Mouse (Mus musculus) left cerebral cortex, adult 11 months (tissue): ENCODE data around the gene Ifnz.
"Not testable (repeated sequence)": the region's sequence is repeated elsewhere in the genome, so short reads cannot be mapped to it uniquely, and the experiment has no call there.

Experiments
- DNase-seq: peaks from one replicate; pipeline ENCODE4 v3.0.0; 2022; ENCODE audit warnings: low spot score

The Ifnz gene

DNA sequence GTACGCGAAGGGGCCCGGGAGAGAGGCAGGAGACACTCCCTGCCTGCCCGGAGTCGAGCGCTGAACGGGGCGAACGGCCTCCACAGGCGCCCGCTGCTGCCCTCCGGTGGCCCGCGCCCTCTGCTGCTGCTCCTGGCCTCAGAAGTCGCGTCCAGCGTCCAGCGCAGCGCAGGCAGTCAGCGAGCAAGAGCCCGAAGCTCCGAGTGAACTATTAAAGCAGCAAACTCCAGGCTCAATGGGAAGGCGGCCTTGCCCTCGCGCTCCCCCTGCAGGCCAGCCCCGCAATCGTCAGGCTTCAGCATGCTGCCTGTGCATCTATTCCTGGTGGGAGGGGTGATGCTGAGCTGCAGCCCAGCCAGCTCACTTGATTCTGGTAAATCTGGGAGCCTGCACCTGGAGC lies 3.5 kb downstream of the Ifnz start, which contains the start of gene Gm13276:
Gm13276 (plus strand) TSS at position 301 of the 400 bp plus-strand sequence.
- not testable (repeated sequence) for DNase-seq

- DNase-seq, result peak; percentile 41
Observed at GRCm38 (mm10) chr4:88788402-88788801, 6.5 kb downstream of the Ifnz start, which contains the start of gene Gm13277. Gene Gm13277, plus strand, starts transcription at chr4:88788632.

DNA sequence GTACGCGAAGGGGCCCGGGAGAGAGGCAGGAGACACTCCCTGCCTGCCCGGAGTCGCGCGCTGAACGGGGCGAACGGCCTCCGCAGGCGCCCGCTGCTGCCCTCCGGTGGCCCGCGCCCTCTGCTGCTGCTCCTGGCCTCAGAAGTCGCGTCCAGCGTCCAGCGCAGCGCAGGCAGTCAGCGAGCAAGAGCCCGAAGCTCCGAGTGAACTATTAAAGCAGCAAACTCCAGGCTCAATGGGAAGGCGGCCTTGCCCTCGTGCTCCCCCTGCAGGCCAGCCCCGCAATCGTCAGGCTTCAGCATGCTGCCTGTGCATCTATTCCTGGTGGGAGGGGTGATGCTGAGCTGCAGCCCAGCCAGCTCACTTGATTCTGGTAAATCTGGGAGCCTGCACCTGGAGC lies 9.3 kb downstream of the Ifnz start, which contains the start of gene Gm13278:
Gm13278 (plus strand) TSS at position 301 of the 400 bp plus-strand sequence.
- DNase-seq, result not testable (repeated sequence)

GRCm38 (mm10) chr4:88793936-88794675 lies 12.2 kb downstream of the Ifnz start, which contains the start of gene Gm13275:
Gene Gm13275, plus strand, starts transcription at chr4:88794487.
- DNase-seq, result peak; percentile 43

DNA sequence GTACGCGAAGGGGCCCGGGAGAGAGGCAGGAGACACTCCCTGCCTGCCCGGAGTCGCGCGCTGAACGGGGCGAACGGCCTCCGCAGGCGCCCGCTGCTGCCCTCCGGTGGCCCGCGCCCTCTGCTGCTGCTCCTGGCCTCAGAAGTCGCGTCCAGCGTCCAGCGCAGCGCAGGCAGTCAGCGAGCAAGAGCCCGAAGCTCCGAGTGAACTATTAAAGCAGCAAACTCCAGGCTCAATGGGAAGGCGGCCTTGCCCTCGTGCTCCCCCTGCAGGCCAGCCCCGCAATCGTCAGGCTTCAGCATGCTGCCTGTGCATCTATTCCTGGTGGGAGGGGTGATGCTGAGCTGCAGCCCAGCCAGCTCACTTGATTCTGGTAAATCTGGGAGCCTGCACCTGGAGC lies 15.2 kb downstream of the Ifnz start, which contains the start of gene Gm13279:
Gm13279 (plus strand) TSS at position 301 of the 400 bp plus-strand sequence.
- not testable (repeated sequence) for DNase-seq

DNA sequence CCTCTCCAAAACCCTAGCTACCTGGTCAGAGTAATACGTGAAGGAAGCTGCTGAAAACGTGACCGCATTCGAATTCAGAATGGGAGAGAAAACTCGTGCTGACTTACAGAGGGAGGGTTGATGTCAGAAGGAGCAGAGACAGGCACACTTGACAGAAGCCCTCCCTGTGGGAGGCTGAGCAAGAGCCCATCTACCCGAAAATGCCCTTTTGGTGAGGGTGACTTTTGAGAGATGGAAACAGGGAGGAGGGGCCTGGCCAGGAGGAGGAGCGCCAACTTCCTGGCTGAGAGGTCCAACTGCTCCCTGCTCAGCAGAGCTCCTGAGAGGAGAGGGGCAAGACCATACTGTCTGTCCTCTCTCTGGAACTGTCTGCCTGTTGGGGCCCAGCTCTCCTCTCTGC lies 17.4 kb downstream of the Ifnz start, which contains the start of gene Gm13285:
Gm13285 (plus strand) TSS at position 301 of the 400 bp plus-strand sequence.
- not testable (repeated sequence) for DNase-seq

DNA sequence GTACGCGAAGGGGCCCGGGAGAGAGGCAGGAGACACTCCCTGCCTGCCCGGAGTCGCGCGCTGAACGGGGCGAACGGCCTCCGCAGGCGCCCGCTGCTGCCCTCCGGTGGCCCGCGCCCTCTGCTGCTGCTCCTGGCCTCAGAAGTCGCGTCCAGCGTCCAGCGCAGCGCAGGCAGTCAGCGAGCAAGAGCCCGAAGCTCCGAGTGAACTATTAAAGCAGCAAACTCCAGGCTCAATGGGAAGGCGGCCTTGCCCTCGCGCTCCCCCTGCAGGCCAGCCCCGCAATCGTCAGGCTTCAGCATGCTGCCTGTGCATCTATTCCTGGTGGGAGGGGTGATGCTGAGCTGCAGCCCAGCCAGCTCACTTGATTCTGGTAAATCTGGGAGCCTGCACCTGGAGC lies 21.0 kb downstream of the Ifnz start, which contains the start of gene Gm13287:
Gm13287 (plus strand) TSS at position 301 of the 400 bp plus-strand sequence.
- not testable (repeated sequence) for DNase-seq

DNA sequence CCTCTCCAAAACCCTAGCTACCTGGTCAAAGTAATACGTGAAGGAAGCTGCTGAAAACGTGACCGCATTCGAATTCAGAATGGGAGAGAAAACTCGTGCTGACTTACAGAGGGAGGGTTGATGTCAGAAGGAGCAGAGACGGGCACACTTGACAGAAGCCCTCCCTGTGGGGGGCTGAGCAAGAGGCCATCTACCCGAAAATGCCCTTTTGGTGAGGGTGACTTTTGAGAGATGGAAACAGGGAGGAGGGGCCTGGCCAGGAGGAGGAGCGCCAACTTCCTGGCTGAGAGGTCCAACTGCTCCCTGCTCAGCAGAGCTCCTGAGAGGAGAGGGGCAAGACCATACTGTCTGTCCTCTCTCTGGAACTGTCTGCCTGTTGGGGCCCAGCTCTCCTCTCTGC lies 23.3 kb downstream of the Ifnz start, which contains the start of gene Gm13288:
Gm13288 (plus strand) TSS at position 301 of the 400 bp plus-strand sequence.
- DNase-seq, result not testable (repeated sequence)

GRCm38 (mm10) chr4:88805761-88806160 lies 23.8 kb downstream of the Ifnz start:
- not testable (repeated sequence) for DNase-seq

DNA sequence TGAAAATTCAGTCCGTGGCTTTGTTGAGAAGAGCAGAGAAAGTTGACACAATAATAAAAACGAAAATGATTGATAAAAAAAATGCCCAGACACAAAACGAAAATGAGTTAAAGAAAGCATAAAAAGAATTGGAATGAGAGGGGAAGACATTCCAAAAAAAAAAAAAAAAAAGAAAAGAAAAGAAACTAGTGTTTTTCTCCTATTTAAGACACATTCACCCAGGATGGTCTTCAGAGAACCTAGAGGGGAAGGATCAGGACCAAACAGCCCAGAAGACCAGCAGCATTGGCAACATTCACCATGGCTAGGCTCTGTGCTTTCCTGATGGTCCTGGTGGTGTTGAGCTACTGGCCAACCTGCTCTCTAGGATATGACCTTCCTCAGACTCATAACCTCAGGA lies 34.0 kb downstream of the Ifnz start, which contains the start of gene Ifna7:
Ifna7 (plus strand) TSS at position 301 of the 400 bp plus-strand sequence.
- no peak for DNase-seq

DNA sequence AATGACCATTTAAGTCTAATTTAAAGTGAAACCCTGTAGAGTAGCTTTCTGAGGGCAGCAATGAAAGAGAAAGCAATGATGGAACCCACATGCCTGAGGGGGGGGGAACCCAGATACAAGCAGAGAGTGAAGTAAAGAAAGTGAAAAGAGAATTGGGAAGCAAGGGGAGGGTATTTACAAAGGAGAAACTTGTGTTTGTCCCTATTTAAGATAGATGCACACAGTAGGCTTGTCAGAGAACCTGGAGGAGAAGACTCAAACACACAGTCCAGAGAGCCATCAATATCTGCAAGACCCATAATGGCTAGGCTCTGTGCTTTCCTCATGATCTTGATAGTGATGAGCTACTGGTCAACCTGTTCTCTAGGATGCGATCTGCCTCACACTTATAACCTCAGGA lies 37.7 kb downstream of the Ifnz start, which contains the start of gene Ifna11:
Ifna11 (plus strand) TSS at position 301 of the 400 bp plus-strand sequence.
- no peak for DNase-seq

DNA sequence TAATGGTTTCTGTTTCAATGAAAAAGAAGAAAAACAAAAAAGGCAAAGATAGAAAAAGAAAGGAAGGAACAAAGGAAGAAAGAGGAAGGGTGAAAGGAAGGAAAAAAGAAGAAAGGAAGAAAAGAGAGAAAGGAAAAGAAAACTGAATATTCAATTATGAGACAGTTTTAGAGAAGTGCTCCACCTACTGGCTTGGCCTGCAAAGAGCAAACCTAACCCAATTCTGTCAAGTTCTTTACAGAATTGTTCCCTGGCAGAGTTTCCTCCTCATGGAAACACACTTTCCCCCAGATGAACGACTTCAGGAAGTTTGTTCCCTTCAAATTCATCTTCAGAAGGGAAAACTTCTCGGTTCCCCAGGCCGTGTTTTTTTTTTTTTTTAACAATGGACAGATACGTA lies 41.1 kb downstream of the Ifnz start:
- no peak for DNase-seq

DNA sequence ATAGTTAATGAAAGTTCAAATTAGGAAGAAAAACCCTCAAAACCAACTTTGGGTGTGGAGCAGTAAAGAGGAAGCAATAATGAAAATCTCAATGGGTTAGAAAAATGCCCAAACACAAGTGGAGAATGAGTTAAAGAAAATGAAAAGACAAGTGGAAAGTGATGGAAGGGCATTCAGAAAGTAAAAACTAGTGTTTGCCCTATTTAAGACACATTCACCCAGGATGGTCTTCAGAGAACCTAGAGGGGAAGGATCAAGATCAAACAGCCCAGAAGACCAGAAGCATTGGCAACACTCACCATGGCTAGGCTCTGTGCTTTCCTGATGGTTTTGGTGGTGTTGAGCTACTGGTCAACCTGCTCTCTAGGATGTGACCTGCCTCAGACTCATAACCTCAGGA lies 45.2 kb downstream of the Ifnz start, which contains the start of gene Ifna6:
Ifna6 (plus strand) TSS at position 301 of the 400 bp plus-strand sequence.
- not testable (repeated sequence) for DNase-seq

- no peak for DNase-seq
Observed at GRCm38 (mm10) chr4:88830523-88830922, 48.6 kb downstream of the Ifnz start.
